Mouse (Mus musculus) adrenal gland, adult (tissue): ENCODE data around the gene Dennd4a.
A peak's percentile ranks its signal among the peaks of the same experiment; 100 is the strongest.

Experiments
- DNase-seq, 2 experiments: peaks; one replicate each; pipeline ENCODE4 v3.0.0; 2022 to 2023; ENCODE audit warnings: low spot score in 1 of 2; ENCODE audit not compliant: inconsistent age in 2 of 2

Dennd4a gene

DNA sequence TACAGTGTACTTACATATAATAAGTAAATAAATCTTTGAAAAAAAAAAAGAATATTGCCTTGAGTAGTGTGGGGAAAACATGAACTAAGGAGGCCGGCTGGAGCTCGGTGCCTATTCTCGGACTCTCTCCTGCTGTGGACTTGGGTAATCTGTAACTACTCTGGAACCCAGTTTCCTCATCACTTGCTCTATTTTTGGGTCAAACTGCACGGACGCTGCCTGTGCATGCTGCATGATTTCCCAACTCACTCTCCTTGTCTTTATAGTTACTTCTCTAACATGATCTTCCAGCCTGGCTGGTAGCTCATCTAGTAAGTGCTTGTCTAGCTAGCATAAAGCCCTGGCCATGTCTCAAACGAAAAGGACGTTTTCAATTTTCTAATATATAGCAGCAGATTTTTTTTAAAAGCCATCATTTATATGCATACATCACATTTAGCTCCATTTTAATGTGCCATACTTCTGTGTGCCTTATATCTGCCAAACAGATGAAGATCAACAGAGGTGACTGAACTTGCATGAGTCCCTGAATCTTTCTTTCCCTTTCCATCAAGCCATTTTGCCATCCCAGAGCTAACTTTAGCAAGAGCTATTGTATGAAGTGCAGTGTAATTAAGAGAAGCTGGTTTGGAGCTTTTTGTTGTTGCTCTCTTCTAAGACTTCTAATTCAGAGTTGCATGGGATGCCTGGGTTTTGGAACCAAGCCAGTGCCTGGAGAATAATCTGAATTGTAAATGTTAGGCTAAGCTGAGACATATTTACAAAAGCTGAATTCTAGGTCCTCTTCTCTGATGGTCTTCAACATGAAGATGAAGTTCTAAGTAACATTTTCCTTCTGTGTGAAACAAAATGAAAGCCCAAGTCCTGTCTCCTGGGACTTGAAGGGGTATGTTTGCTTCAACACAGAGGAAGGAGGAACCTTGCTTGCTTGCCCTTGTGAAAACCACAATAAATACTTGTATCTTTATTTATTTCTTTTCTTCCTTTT is 20.2 kb upstream of the Dennd4a start:
- DNase-seq, result peak in 1 of 2 experiments; percentile 53

DNA sequence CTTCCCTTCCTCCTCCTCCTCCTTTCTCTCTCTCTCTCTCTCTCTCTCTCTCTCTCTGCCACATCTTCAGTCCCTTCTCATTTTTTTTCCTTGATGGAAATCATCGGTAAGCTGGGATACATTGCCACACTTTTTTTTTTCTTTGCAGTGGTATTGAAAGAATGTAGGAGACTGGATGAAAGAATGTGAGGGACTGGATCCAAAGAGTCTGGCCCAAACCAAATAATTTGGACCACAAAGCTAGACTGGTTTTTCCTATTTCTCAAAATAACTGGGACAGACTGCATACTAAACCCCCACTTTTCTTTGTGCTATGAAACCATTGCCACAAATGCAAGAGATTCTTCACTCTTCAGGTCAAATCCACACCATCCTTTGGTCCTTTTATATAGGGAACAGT is 19.5 kb upstream of the Dennd4a start:
- no peak for DNase-seq

DNA sequence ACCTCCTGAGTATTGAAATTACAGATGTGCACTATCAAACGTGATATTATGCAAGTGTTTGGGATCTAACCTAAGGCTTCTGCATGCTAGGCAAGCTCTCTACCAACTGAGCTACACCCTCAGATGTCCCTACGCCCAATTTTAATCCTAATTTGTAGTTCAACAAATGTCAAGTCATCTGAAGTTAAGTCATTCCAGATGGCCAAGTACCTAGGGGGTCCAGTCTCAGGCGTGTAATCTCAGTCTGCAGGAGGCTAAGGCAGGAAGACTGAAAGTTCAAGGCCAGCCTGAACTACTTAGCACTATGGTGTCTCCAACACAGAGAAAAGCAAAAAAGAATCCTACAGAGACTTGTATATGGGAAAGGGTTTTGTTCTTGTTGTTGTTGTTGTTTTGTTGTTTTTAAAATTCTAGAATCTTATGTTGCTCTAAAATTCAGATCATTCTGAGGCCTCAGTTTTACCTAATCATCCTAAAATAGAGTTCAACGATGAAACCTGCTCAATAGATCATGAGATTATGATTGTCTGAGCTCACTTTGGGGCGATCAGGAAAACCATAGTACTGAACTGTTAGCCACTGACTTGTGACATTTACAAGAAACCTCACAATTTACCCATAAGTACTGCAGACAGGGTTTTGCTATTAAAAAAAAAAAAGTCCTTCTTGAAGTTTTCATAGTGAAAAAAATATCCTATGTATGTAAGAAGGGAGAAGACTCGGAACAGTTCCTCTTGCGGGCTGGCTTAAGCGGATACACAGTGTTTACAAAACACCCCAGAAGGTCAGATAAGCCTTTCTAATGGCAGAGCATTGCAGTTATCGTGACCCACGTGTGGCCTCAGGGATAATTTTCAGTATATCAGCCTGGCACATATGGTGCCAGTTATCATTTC is 18.5 kb upstream of the Dennd4a start:
- DNase-seq, result peak in 1 of 2 experiments; percentile 55

DNA sequence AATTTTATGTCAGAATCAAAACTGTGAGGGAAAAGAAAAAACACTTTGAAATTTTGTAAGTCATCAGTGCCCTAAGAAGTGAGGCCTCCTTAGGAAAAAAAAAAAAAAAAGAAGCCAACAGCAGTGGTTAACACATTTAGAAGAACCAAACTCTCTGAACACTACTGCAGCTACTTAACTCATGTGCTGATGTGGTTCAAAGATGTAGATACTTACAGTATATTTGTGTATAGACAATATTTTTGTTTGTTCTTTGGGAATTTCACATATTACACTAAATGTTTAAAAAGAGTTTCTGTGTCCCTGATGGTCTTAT is 17.9 kb upstream of the Dennd4a start:
- DNase-seq, result no peak

DNA sequence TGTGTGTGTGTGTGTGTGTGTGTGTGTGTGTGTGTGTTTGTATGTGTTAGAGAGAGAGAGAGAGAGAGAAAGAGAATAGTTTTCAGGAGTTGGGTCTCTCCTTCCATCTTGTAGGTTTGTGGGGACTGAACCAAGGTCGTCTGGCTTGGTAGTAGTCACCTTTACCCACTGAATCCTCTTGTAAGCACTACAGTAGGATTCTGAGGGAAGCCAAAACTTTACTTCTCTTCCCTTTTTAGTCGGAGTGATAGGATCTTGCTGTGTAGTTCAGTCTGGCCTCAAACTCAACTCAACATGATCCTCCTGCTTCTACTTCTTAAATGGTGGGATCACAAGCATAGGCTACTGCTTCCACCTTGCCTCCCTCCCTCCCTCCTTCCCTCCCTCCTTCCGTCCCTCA is 17.3 kb upstream of the Dennd4a start:
- no peak for DNase-seq

DNA sequence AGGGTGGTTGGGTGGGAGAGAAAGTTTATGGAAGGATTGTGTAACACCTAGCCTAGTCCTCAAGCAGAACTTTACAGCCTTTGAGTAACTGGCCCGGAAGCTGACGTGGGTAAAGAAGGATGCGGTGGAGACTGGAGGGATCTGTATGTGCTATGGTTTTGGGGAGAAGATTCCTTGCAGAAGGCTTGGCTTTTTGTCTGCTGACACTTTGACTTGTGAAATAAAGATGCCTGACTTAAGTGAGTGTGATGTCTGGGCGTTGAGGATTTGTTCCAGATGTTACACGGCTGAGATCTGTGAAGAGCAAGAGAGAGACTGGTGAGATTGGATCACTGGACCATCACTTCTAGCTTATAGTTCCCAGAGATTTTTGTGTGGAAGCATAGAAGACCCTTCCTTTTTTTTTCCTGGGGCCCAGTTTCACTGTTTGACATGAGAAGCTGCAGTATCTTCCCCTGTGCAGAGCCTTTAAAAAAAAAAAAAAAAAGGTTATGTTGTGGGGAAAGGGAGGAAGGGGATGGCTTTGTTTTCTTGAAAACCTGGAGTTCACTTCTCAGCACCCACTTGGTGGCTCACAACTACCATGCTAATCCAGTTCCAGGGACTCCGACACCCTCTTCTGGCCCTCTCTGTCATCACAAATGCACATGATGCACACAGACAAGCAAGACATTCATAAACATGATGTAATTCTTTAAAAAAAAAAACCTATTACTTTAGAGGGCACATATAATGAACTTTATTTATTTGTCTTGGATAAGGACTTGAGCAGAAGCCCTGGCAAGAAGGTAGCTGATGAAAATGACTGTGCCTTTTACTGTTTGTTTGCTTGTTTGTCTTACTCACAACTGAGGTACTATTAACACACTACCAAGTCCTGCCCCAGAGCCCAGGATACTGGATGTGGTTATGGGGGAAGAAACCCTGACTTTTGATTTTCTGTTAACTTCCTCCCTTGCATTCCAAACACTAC is 16.4 kb upstream of the Dennd4a start:
- DNase-seq, result no peak

DNA sequence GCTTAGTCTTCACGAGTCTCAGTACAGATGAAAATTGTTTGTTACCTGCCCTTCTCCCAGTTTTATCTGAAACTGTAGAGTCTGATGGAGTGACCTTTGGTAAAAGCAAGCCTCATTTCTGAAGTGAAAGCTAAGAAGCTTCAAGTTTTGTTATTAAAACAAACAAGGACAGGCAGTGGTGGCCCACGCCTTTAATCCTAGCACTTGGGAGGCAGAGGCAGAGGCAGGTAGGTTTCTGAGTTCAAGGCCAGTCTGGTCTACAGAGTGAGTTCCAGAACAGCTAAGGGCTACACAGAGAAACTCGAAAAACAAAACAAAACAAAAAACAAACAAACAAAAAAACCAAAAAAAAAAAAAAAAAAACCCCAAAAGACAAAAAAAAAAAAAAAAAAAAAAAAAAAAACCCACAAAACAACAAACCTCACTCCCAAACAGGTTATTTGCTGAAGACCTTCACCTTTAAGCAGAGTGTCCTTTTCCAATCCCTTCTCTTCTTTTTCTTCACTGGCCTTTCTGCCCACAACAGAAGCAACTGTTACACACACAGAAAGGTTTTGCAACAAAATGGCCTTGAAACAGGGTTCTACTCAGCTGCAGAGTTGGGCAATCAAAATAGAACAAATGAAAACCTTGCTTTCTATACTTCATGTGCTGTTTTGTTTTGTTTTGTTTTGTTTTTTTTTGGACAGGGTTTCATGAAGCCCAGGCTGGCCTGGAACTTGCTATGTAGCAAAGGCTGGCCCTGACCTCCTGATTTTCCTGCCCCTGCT is 15.1 kb upstream of the Dennd4a start:
- peak in 1 of 2 experiments; percentile 73 for DNase-seq

DNA sequence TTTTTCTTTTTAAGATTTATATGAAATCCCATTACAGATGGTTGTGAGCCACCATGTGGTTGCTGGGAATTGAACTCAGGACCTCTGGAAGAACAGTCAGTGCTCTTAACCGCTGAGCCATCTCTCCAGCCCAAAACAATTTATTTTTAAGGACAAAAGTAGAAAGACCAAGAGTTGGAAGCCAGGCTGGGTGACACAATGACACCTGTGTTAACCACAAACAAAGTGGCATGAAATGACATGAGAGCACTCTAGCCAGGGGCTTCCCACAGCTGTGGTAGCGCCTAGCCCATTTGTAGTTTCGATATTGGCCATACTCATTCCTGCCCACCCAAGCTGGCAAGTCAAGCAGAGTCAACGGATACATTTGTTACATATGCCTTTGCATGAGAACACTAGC is 13.7 kb upstream of the Dennd4a start:
- DNase-seq, result no peak

DNA sequence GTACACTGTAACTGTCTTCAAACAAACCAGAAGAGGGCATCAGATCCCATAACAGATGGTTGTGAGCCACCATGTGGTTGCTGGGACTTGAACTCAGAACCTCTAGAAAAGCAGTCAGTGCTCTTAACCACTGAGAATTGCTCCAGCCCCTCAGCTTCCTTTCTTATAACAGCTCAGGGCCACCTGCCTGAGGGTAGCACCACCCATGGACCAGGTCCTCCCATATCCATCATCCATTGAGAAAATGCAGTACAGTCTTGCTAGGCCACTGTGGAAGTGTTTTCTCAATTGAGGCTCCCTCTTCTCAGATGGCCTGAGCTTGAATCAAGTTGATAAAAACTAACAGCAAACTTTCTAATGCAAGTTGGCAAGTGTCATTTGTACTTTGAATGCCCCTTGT is 13.0 kb upstream of the Dennd4a start:
- DNase-seq, result no peak

DNA sequence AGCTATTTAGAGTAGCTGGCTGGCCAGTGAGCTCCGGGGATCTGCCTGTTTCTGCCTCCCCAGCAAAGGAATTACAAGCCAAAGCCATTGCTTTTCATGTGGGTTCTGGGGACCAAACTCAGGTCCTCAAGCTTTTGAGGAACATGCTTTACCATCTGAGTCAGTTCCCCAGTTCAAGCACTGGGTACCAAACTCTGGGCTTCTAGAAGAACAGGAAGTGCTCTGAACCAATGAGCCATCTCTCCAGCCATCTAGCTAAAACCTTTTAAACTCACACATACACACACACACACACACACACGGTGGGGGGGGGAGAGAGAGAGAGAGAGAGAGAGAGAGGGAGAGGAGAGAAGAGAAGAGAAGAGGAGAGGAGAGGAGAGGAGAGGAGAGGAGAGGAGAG is 12.3 kb upstream of the Dennd4a start:
- DNase-seq, result no peak

DNA sequence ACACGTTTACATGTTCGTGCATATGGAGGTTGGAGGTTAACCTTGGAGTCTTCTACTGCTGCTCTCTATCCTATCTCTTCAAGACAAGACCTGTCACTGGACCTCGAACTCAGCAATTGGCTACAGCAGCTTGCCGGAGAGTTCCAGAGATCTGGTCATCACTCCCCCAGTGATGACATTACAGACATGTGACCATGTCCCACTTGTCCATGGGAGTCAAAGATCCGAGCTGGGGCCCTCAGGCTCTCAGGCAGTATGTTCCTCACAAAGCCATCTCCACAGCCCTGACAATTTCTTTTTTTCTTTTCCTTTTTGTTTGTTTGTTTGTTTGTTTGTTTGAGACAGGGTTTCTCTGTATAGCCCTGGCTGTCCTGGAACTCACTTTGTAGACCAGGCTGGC is 11.6 kb upstream of the Dennd4a start:
- no peak for DNase-seq

DNA sequence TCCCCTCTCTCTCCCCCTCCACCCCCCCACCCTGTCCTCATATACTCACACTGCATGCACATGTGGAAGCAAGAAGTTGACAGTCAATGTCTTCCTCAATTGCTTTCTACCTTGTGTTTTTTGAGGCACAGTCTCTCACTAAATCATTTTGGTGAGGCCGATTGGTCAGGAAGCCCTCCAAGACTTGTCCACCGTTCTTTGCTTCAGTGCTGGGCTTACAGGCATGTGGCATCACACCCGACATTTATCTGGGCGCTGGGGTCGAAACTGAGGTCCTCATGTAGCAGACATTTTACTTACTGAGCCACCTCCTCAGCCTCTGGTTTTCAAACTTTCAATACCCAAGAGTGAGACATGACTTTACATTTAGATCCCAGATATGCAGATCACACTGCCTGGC is 8.6 kb upstream of the Dennd4a start:
- DNase-seq, result no peak

DNA sequence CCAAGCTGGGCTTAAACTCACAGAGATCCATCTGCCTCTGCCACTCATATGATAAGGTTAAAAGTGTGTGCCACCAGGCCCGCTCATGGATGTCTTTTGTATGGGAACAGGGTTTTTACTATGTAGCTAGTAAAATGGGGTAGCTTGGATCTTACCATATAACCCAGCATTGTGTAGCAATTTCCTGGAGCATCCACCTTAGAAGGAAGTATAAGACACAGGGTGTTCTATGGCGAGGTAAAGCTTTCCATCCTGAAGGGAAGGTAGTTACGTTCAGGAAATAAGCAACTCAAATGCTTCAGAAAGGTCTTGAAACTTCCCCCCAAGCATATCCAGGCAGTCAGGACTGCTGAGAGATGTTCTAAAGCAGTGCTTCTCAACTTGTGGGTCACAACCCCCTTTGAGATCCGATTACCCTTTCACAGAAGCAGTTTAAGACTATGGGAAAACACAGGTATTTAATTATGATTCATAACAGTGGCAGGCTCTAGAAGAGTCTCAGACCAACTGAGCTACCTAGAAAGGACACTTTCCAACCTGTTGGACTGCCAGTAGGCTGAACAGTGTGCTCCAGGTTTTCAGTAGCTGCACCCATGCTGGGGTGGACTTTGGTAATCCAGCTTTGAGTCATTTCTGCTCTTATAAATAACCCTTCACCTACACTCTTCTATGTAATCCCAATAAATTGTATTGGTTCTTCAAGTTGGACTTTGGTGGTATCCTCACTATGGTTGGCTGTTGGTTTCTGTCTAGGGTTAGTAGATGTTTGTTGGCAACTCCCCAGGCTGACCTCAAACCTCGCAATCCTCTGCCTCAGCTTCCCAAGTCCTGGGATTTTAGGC is 7.5 kb upstream of the Dennd4a start:
- no peak for DNase-seq

DNA sequence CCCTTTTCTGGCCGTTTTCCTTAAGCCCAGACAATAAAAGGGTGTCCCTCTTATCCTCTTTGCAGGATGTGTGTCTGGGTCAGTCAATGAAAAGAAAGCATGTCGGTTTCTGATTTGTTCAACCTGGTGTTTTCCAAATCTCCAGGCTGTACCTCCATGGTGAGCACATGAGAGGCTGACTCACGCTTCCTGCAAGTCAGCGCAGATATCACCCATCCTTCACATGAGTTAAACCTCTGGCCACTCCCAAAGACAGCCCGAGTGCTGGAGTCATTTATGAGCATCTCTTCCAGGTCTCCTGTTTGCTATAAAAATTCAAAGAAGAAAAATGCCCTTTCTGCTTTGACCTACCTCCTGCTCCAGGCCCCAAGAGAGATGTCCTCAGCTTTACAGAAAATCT is 5.3 kb upstream of the Dennd4a start:
- no peak for DNase-seq

DNA sequence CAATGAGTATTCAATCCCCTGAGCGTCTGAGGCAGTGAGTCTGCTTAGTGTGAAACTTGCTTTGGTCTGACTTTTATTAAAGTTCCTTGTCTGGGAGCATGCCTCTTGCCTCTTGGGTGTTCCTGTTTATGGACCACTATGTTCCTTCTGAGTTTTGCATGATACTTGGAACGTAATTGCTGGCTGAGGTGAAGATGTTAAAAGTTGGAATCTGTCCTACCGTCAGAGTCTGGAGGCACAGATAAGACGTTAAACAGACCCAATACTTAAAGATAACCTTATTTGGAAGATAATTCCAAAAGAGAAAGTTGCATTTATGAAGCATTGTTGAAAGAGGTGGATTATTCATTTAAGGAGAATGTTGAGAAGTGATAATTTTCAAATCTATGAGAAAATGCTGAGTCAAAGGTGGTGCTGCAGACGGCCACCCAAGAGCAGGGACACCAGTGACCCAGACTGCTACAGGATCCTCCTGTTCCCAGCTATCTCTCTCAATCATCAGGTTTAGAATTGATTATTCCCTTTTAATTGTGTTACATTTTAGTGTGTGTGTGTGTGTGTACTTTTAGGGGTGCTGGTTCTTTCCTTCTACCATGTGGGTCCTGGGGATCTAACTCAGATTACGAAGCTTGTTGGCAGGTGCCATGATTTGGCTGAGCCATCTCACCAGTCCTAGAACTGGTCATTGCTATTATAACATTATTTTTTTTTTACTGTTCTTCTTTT is 4.6 kb upstream of the Dennd4a start:
- DNase-seq, result no peak

DNA sequence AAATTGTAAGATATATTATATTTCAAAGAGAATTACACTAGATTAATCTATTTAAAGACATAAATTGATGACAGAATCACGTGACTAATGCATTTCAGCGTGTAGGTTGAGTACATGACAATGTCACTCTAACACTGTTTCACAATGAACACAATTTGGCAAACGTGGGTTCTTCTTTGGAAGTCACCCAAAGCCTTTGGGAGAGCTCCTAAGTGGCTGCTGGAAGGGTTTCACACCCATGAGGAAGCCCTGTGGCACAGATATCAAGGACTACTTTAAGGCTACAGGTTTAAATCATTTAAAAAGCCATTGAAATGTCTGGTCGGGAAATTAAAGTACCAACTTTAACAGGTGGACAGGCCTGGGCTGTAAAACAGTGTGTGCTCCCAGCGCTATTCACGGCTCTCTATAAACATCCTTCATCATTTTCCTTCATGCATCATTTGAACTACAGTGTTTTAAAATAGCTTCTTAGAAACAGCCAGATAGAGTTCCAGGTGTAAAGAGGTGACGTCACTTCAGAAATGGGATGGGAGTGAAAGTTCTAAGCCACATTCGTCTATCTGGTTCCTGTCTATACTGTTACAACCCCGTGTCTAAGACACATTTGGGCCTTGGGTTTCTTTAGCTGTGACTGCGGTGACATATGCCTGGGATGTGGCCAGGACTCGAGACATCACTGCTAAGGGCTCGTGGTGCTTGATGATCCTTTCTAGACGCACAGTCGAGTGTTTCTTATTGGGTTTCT is 3.9 kb upstream of the Dennd4a start:
- DNase-seq, result peak in 1 of 2 experiments; percentile 71

DNA sequence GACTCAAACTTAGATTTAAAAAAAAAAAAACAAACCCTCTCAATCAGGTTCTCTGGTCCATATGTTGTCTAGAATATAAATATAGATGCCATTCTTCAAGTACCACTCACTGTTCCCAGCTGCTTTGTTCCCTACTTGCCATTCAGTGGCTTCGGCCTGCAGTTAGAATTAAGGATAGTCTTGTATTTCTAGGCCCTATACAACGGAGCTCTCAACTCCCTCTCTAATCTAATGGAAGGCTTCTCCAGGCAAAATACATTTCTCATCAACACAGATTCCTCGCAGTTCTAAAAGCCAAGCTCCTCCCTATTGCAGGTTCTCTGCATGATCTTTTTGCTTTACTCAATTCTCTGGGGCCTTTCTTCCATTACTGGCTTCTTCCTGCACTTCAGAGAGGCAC is 1.3 kb upstream of the Dennd4a start:
- no peak for DNase-seq
